Mouse (Mus musculus) stomach, embryonic 14.5 days (tissue): Measurements from ENCODE around the gene Zscan4c. TPM values are rescaled to one million over a fixed set of nuclear protein-coding genes. Genes with fewer than 3 reads are reported as not detected.
"Not testable (repeated sequence)": the region's sequence is repeated elsewhere in the genome, so short reads cannot be mapped to it uniquely, and the experiment has no call there.

Experiments used
- ATAC-seq: fragments of 200-750 bp; cut with Nextera tagmentation; 2 replicates; pipeline ENCODE4 v1.8.0; 2017; ENCODE audit warnings: low read depth, moderate TSS enrichment; ENCODE audit not compliant: insufficient number of reproducible peaks, insufficient read depth, low FRiP score
- H3K27ac ChIP-seq: fragments of 300-500 bp; sonication (generic); 2 replicates; pipeline ENCODE4 v1.5.1; 2014; ENCODE audit warnings: mild to moderate bottlenecking, low read length, moderate library complexity, mixed read lengths
- H3K27me3 ChIP-seq: fragments of 300-500 bp; sonication (generic); 2 replicates; pipeline ENCODE4 v1.6.1; 2014; ENCODE audit warnings: low read length, control low read depth, mixed read lengths; ENCODE audit not compliant: control insufficient read depth, insufficient read depth
- H3K36me3 ChIP-seq: fragments of 300-500 bp; sonication (generic); 2 replicates; pipeline ENCODE4 v1.6.1; 2014; ENCODE audit warnings: mild to moderate bottlenecking, control low read depth, low read length, moderate library complexity, mixed read lengths; ENCODE audit not compliant: control insufficient read depth, insufficient read depth
- H3K4me1 ChIP-seq: fragments of 300-500 bp; sonication (generic); 2 replicates; pipeline ENCODE4 v1.6.1; 2014; ENCODE audit warnings: low read length, control low read depth, mixed read lengths; ENCODE audit not compliant: control insufficient read depth, insufficient read depth
- H3K4me2 ChIP-seq: fragments of 300-500 bp; sonication (generic); replicated peaks from 2 replicates; pipeline ENCODE4 v1.6.1; 2014; ENCODE audit warnings: low read depth, low read length, control low read depth
- H3K4me3 ChIP-seq: fragments of 300-500 bp; sonication (generic); 2 replicates; pipeline ENCODE4 v1.5.1; 2014; ENCODE audit warnings: low read depth, low read length, control low read depth
- H3K9ac ChIP-seq: fragments of 300-500 bp; sonication (generic); replicated peaks from 2 replicates; pipeline ENCODE4 v1.6.1; 2014; ENCODE audit warnings: low read depth, mild to moderate bottlenecking, control low read depth, low read length, moderate library complexity, mixed read lengths
- H3K9me3 ChIP-seq: fragments of 300-500 bp; sonication (generic); 2 replicates; pipeline ENCODE4 v1.6.1; 2016; ENCODE audit warnings: low read depth, low read length, control low read depth; ENCODE audit not compliant: control insufficient read depth
- WGBS: fragments of 180-500 bp; shearing (Covaris S2); extraction: QIAGEN DNeasy Blood & Tissue Kit; methylation state at CpG from one replicate; pipeline ENCODE4 v1.1.7; 2014; 5-methylcytosine and 5-hydroxymethylcytosine counted together
- microRNA-seq: library from miRNA; unstranded; fragments of <30 nt; microRNA quantifications from one replicate; pipeline ENCODE4, GENCODE M21; 2016
- polyA plus RNA-seq: library from polyadenylated mRNA; unstranded; fragments of >200 nt; fragmentation: Nextera tagmentation; extraction: Ambion mirVana; gene quantifications from 2 replicates; pipeline ENCODE4 v1.2.1, GENCODE M21; 2014

The Zscan4c gene
- not detected in 2 replicates for polyA plus RNA-seq

DNA sequence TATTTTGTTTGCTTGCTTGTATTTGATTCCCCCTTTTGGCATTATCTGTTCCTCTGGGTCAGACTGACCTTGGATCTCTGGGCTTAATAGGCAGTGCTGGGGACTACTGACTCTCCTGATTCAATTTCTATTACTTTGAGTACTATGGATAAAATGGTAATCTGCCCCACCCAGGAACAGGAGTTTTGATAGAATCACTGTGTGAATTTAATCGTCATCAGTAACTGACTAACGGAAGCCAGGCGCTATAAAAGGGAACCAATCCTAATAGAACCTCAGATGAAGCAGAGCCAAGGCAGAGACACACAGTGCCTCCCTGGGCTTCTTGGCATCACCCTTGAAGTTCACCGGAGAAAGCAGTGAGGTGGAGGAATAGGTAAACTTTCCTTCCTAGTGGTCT is at the start of gene Zscan4c:
Gene Zscan4c (plus strand): TSS at position 301 of the 400 bp plus-strand sequence.
- 83% methylated on average over 4 of the region's 4 CpGs for WGBS
- H3K27me3 ChIP-seq, H3K4me3 ChIP-seq, ATAC-seq, H3K4me2 ChIP-seq, H3K9ac ChIP-seq, H3K4me1 ChIP-seq, H3K27ac ChIP-seq, H3K36me3 ChIP-seq, H3K9me3 ChIP-seq: not testable (repeated sequence)

Small RNA genes within 50 kb of the gene (microRNA-seq; reads per million reads assigned to microRNA genes)
- gene Mir297-1: not detected

Other genes starting within 250 kb of the Zscan4c start
- gene Zscan4b, start 100.7 kb upstream of the Zscan4c start, polyA plus RNA-seq: not detected in 2 replicates
- gene Zscan4-ps1, start 63.9 kb downstream of the Zscan4c start, polyA plus RNA-seq: not detected in 2 replicates
- gene Zscan4d, start 160.4 kb downstream of the Zscan4c start, polyA plus RNA-seq: not detected in 2 replicates